Mouse (Mus musculus) liver, adult 2 months (tissue): Measurements from ENCODE around the gene Agbl1. TPM values are rescaled to one million over a fixed set of nuclear protein-coding genes. Genes with fewer than 3 reads are reported as not detected.

Source experiments
- DNase-seq: peaks from one replicate; pipeline ENCODE4 v3.0.0-alpha.2; 2011; ENCODE audit warnings: low read depth, low spot score; ENCODE audit errors: extremely low read depth
- H3K27ac ChIP-seq: fragments of 200-500 bp; replicated peaks from 2 replicates; pipeline ENCODE4 v1.5.1; 2012; ENCODE audit warnings: low read depth, mild to moderate bottlenecking, control low read depth, inconsistent platforms, low read length; ENCODE audit not compliant: insufficient read depth
- H3K27me3 ChIP-seq: fragments of 200-500 bp; 2 replicates; pipeline ENCODE4 v1.6.1; 2012; ENCODE audit warnings: mild to moderate bottlenecking, moderate library complexity, low read length, inconsistent platforms; ENCODE audit not compliant: control insufficient read depth, insufficient read depth
- H3K36me3 ChIP-seq: fragments of 200-500 bp; 2 replicates; pipeline ENCODE4 v1.6.1; 2012; ENCODE audit warnings: low read length, inconsistent platforms; ENCODE audit not compliant: control insufficient read depth, insufficient read depth
- H3K4me1 ChIP-seq: fragments of 200-500 bp; 2 replicates; pipeline ENCODE4 v1.6.1; 2011; ENCODE audit warnings: low read length; ENCODE audit not compliant: control insufficient read depth, insufficient read depth
- H3K4me3 ChIP-seq: fragments of 200-500 bp; 2 replicates; pipeline ENCODE4 v1.5.1; 2011; ENCODE audit warnings: low read depth, mild to moderate bottlenecking, control low read depth, low read length, moderate library complexity; ENCODE audit not compliant: insufficient read depth
- H3K79me2 ChIP-seq: fragments of 200-500 bp; 2 replicates; pipeline ENCODE4 v1.6.1; 2012; ENCODE audit warnings: inconsistent platforms, mild to moderate bottlenecking, low read length, moderate library complexity; ENCODE audit not compliant: control insufficient read depth, insufficient read depth
- H3K9ac ChIP-seq: fragments of 200-500 bp; 2 replicates; pipeline ENCODE4 v1.6.1; 2012; ENCODE audit warnings: low read depth, mild to moderate bottlenecking, control low read depth, inconsistent platforms, low read length
- CTCF ChIP-seq: fragments of 200-500 bp; IDR thresholded peaks from 2 replicates; pipeline ENCODE4 v1.5.1; 2011; ENCODE audit warnings: low read depth, low read length, control low read depth
- POLR2A ChIP-seq: fragments of 200-500 bp; IDR thresholded peaks from 2 replicates; pipeline ENCODE4 v1.6.1; 2011; ENCODE audit warnings: low read length, control low read depth; ENCODE audit not compliant: insufficient read depth; ENCODE audit errors: extremely low read depth
- WGBS: fragments of 180-500 bp; shearing (Covaris S2); methylation state at CpG from one replicate; pipeline ENCODE4 v1.1.7; 2018; 5-methylcytosine and 5-hydroxymethylcytosine counted together
- polyA plus RNA-seq: library from polyadenylated mRNA; depleted of rRNA; stranded (reverse); fragments of >200 nt; gene quantifications from 2 replicates; pipeline ENCODE4 v1.2.3, GENCODE M21; 2012
- total RNA-seq: library from RNA; depleted of rRNA; stranded (reverse); fragments of >200 nt; gene quantifications from 2 replicates; pipeline ENCODE4 v1.2.3, GENCODE M21; 2014

Agbl1 gene
- total and polyA plus RNA-seq, 2 experiments, result not detected

- H3K27ac ChIP-seq, result no peak overlapping the region
- H3K36me3 ChIP-seq, result no peaks in the 10 kb centered on the region
- TF ChIP-seq CTCF (no peak), POLR2A (no peak)
- DNase-seq, result no peak
- H3K4me1 ChIP-seq, result no peaks in the 10 kb centered on the region
- H3K27me3 ChIP-seq, result no peaks in the 10 kb centered on the region
- no peak overlapping the region for H3K9ac ChIP-seq
- no peaks in the 10 kb centered on the region for H3K79me2 ChIP-seq
- H3K4me3 ChIP-seq, result no peak overlapping the region
Observed at GRCm38 (mm10) chr7:76560564-76561258, 331.0 kb downstream of the Agbl1 start.

- 78% methylated on average over 4 of the region's 4 CpGs for WGBS
- no peak for TF ChIP-seq POLR2A
- no peak for TF ChIP-seq CTCF
- Histone ChIP-seq H3K9ac (no peak overlapping the region), H3K79me2 (no peaks in the 10 kb centered on the region), H3K27me3 (no peaks in the 10 kb centered on the region), H3K4me3 (no peak overlapping the region), H3K36me3 (no peaks in the 10 kb centered on the region), H3K27ac (no peak overlapping the region), H3K4me1 (no peaks in the 10 kb centered on the region)
- DNase-seq, result no peak
Observed at GRCm38 (mm10) chr7:76562506-76562905, 332.8 kb downstream of the Agbl1 start.

- 70% methylated on average over 5 of the region's 5 CpGs for WGBS
- no peak for DNase-seq
- H3K4me3 ChIP-seq, result no peak overlapping the region
- no peaks in the 10 kb centered on the region for H3K4me1 ChIP-seq
- no peaks in the 10 kb centered on the region for H3K79me2 ChIP-seq
- TF ChIP-seq CTCF, result no peak
- no peak for TF ChIP-seq POLR2A
- no peak overlapping the region for H3K9ac ChIP-seq
- H3K27ac ChIP-seq, result no peak overlapping the region
- H3K27me3 ChIP-seq, result no peaks in the 10 kb centered on the region
- H3K36me3 ChIP-seq, result no peaks in the 10 kb centered on the region
Observed at GRCm38 (mm10) chr7:76594566-76595079, 364.9 kb downstream of the Agbl1 start.

- WGBS, result 62% methylated on average over 2 of the region's 2 CpGs
- H3K27ac ChIP-seq, result no peak overlapping the region
- no peaks in the 10 kb centered on the region for H3K27me3 ChIP-seq
- H3K4me3 ChIP-seq, result no peak overlapping the region
- no peaks in the 10 kb centered on the region for H3K4me1 ChIP-seq
- no peak for TF ChIP-seq CTCF
- H3K9ac ChIP-seq, result no peak overlapping the region
- H3K36me3 ChIP-seq, result no peaks in the 10 kb centered on the region
- DNase-seq, result no peak
- H3K79me2 ChIP-seq, result no peaks in the 10 kb centered on the region
Observed at GRCm38 (mm10) chr7:76597812-76598211, 368.1 kb downstream of the Agbl1 start.

GRCm38 (mm10) chr7:76600050-76600690, 370.5 kb downstream of the Agbl1 start:
- Histone ChIP-seq H3K9ac (no peak overlapping the region), H3K27ac (no peak overlapping the region), H3K4me3 (no peak overlapping the region), H3K27me3 (no peaks in the 10 kb centered on the region), H3K4me1 (no peaks in the 10 kb centered on the region), H3K36me3 (no peaks in the 10 kb centered on the region), H3K79me2 (no peaks in the 10 kb centered on the region)
- TF ChIP-seq CTCF (no peak), POLR2A (no peak)
- no peak for DNase-seq
- WGBS, result 75% methylated on average over 2 of the region's 2 CpGs

GRCm38 (mm10) chr7:76629528-76629927, 399.8 kb downstream of the Agbl1 start:
- H3K27me3 ChIP-seq, result no peaks in the 10 kb centered on the region
- H3K4me1 ChIP-seq, result no peaks in the 10 kb centered on the region
- no peak overlapping the region for H3K27ac ChIP-seq
- no peaks in the 10 kb centered on the region for H3K79me2 ChIP-seq
- H3K4me3 ChIP-seq, result no peak overlapping the region
- no peak for DNase-seq
- no peak overlapping the region for H3K9ac ChIP-seq
- H3K36me3 ChIP-seq, result no peaks in the 10 kb centered on the region
- TF ChIP-seq POLR2A (no peak), CTCF (no peak)
